Mouse (Mus musculus) stomach, postnatal 0 days (tissue): ENCODE data around the gene Il10.

Source experiments
- CTCF ChIP-seq: IDR thresholded peaks from 2 replicates; pipeline ENCODE4 v1.5.1; 2016; ENCODE audit warnings: antibody characterized with exemption, low read depth, mild to moderate bottlenecking, moderate library complexity
- EP300 ChIP-seq: optimal IDR thresholded peaks from 2 replicates; pipeline ENCODE3; 2016; ENCODE audit warnings: antibody characterized with exemption

DNA sequence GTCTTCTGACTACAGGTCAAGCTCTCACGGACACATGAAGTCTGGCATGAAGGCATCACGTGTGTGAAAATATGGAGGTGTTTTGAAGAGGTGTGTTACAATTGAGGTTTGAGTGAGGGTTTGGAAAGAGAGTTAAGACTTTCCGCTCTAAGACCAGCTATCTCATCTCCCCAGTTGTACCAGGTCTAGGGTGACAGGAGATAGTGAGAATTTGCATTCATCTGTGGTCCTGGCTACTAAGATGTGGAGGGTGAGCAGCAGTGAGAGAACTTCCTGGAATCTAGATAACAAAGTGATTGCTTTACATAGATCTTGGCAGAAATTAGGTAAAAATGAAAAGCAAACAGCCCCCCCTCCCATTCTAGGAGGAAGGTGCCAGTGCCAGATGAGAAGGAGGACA is 9.6 kb downstream of the Il10 start:
- no peak for TF ChIP-seq CTCF
- TF ChIP-seq EP300: no peak
